Mouse (Mus musculus) retina, postnatal 1 day (tissue): ENCODE data around the gene Camta2.

ENCODE experiments used
- DNase-seq: peaks from one replicate; pipeline ENCODE4 v3.0.0-alpha.2; 2012

The Camta2 gene

GRCm38 (mm10) chr11:70687601-70688199 lies at the start of gene Camta2:
Gene Camta2, minus strand, starts transcription at chr11:70688105.
- peak; percentile 91 for DNase-seq

GRCm38 (mm10) chr11:70733256-70733655 lies 45.4 kb upstream of the Camta2 start:
- DNase-seq = no peak

- no peak for DNase-seq
These were observed 43.3 kb upstream of the Camta2 start for GRCm38 (mm10) chr11:70731178-70731577.

DNA sequence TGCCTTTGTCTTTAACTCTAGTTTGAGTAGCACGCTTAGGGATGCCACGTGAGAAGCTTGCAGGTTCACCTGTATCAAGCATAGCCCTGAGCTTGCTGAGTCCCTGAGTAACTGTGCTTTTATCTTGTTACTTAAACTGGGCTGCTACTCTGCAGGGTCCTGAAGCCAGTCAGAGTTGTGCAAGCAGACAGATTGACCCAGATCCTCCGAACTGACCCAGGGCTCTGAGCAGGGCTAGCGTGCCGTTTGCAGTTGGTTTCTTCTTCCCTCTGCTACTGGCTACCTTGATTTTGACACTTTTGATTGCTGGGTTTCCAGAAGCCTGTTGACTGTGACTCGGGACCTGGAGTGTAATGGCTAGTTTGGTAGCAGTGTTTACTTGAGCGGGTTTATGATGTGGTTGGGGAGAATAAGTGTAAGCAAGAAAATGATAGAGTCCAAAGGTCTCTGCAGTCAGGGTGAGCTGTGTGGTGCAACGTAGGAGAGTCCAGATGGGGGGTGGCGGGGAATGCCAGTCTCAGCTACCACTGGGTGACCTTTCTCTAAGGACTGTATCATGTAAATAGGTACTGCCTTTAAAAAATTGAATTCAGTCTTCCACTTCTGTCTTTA lies 42.6 kb upstream of the Camta2 start:
- DNase-seq = no peak

DNA sequence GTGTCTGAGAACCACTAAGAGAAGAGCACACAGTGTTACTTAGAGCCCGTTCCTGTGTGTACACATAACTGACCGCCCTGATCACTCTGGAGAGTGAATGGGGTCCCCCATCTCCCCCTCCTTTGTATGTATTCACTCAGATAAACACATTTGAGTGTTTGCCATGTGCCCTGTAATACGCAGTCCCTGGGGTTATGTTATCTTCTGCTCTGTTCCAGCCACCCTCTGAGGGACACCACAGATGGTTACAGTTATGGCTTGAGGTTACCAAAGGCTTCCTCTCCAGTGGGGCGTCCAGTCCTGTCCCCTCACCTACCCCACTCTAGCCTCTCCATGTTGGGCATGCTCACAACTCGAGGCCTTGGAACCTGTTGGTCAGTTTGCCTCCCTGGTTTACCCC lies 39.5 kb upstream of the Camta2 start:
- DNase-seq = no peak

GRCm38 (mm10) chr11:70726585-70726984 lies 38.7 kb upstream of the Camta2 start:
- no peak for DNase-seq

DNA sequence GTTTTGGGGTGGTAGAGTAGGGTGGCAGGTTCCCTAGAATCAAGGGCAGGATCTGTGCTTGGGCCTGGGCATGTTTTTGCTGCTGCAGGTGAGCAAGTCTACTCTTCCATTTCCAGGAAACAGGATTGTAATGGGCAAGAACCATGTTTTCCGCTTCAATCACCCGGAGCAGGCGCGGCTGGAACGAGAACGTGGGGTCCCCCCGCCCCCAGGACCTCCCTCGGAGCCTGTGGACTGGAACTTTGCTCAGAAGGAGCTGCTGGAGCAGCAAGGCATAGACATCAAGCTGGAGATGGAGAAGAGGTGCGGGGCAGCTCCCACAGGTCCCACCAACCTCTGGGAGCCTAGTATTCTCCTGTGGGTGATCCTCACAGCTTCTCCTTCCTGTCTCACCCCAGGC lies 36.8 kb upstream of the Camta2 start:
- no peak for DNase-seq

DNA sequence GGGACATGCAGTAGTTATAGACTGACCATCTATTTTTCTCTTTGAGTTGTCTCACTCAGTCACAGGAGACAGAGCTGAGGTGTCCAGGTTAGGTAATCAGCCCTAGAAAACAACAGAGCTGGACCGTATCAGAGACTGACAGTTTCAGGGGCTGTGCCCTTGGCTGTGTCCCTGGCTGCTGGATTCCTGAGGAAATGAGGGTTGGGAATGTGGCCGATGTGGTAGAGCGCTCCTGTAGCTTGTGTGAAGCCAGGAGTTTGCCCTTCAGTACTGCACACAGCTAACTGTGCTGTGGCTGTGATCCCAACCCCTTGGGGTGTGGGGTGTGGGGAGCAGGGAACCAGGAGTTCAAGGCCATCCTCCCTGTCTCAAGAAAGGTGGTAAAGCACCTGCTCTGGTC lies 33.2 kb upstream of the Camta2 start:
- no peak for DNase-seq

DNA sequence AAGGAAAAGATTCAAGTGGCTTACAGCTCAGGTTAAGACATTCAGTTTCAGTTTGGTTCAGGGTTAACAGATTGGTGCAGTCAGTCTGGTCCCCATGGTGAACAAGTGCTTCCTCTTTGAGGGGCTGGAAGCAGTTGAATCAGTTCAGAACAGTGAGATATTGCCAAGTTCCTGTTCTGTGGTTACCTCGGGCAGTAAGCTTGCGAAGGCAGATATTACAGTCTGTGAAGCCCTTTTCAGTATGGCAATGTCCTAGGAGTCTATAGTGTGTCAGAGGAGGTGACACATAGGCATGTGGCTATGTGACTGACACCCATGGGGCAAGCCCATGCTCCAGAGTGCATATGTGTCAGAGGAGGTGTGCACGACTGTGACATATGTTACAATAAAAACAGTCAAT lies 32.7 kb upstream of the Camta2 start:
- DNase-seq = no peak

- DNase-seq = no peak
These were observed 30.6 kb upstream of the Camta2 start for GRCm38 (mm10) chr11:70718481-70718880.

GRCm38 (mm10) chr11:70715832-70716231 lies 27.9 kb upstream of the Camta2 start:
- DNase-seq = no peak

DNA sequence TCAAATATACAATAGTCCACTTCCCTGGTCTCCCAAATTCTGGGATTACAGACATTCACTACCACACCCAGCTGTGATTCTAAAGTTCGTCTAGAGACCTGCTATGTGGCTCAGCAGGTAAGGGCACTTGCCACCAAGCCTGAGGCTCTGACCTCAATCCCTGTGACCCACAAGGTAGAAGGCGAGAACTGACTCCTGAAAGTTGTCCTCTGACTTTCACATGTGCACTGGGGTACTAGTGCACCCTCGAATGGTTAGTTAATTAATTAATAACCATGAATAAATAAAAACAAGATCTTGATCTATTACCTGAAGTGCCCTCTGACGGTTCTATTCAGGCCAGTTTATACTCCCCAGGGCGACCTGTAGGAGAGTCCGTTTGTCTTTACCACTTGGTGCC lies 25.3 kb upstream of the Camta2 start:
- no peak for DNase-seq

- no peak for DNase-seq
These were observed 23.1 kb upstream of the Camta2 start for GRCm38 (mm10) chr11:70711026-70711425.

DNA sequence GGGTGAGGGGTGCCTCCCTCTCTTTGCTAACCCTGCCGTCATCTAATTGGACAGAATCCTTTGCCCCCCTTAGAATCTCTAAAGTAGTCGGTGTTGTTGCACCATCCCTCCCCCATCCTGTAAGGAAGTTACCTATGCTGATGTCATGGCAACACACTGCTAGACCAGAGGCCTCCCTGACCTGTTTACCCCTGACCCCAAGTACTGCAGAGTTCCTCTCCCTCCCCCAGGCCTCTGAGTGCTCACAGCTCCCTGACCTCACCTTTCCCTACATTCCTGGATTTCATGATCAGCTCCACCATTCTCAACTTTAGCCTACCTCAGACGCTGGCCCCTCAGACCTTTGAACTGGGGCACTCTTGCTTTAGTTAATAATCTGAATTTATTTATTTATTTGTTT lies 18.2 kb upstream of the Camta2 start:
- no peak for DNase-seq

- DNase-seq = no peak
These were observed 14.9 kb upstream of the Camta2 start for GRCm38 (mm10) chr11:70702781-70703180.

- DNase-seq = no peak
These were observed 14.3 kb upstream of the Camta2 start for GRCm38 (mm10) chr11:70701984-70702733.

DNA sequence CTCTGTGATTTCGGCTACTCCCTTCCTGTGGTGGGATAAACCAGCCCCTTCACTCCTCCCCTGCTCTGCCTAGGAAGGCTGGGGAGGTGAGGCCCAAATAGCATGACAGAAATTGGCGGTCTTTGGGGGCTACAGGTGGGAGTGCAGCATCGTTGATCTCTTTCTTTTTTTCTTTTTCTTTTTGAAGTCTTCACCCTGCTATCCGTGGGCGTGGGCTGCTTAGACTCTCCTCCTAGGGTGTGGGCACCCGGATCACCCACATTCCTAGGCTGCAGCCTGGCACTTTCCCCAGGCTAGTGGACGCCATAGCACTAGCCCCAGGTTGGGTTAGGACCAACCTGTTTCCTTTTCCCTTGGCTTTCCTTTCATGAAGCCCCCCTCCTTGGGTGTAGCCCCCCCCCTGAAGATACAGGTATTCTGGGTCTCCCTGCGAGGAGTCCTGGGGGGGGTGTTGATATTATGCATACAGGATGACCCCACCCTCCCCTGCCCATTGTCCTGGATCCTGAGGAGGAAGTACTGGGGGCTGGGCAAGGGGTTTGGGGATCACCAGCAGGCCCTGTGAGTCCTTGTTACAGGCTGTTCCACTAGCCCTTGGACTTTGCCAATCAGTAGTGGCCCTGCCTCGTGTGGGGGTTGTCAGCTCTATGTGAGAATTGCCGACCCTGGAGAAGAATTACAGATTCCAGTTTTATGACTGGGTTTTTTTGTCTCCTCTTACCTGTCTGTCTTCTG lies 13.5 kb upstream of the Camta2 start:
- no peak for DNase-seq

GRCm38 (mm10) chr11:70700613-70701012 lies 12.7 kb upstream of the Camta2 start:
- peak; percentile 68 for DNase-seq

GRCm38 (mm10) chr11:70699722-70700556 lies 12.0 kb upstream of the Camta2 start, which contains the start of the genes Inca1 and Kif1c:
Gene Inca1, minus strand, starts transcription at chr11:70700155.
Gene Kif1c, plus strand, starts transcription at chr11:70700548.
- peak; percentile 94 for DNase-seq

DNA sequence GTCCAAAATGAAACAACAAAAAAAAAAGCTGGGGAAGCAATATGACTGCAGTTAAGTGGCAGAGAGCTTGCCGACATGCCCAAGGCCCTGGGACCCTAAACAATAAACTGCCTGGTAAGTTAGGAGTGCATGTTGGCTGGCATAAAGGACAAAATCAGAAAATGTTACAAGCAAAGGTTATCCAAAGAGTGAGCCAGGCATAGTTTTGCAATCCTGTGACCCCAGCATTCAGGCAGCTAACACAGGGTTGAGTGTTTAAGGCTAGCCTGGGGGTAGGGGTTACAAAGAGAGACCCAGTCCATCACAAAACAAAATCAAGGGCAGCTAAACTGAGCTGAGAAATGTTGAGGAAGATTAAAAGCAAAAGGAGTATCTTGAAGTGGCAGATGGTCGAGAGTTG lies 11.1 kb upstream of the Camta2 start:
- DNase-seq = no peak

GRCm38 (mm10) chr11:70697376-70697775 lies 9.5 kb upstream of the Camta2 start:
- no peak for DNase-seq

GRCm38 (mm10) chr11:70693504-70693903 lies 5.6 kb upstream of the Camta2 start:
- DNase-seq = no peak

DNA sequence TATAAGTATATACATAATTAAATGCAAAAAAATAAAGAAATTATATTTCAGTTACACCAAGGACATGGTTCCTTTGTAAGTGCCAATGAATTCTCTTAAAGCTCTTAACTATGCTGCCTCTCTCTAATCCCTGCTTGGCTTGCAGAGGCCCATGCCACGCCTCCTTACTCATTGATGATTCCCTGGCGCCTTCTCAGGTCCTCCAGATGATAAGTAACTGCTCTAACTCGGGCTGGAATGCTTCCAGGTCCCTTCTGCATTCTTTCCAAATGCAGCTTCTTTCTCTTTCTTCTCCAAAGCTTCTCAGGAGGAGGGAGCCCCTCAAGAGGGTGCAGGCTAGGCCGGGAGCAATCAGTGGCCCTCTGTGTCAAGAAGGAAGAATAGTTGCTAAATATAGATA lies 1.7 kb upstream of the Camta2 start:
- DNase-seq = no peak
